Mouse (Mus musculus) cerebellum, adult 18-20 months (tissue): ENCODE data around the gene Akr1a1.

ENCODE experiments used
- DNase-seq, 2 experiments: peaks; one replicate each; pipeline ENCODE4 v3.0.0; 2021

Akr1a1 gene

GRCm38 (mm10) chr4:116657971-116658370 is 6.5 kb upstream of the Akr1a1 start:
- DNase-seq = no peak

GRCm38 (mm10) chr4:116655658-116656057 is 4.2 kb upstream of the Akr1a1 start:
- no peak for DNase-seq

GRCm38 (mm10) chr4:116655100-116655499 is 3.6 kb upstream of the Akr1a1 start:
- DNase-seq = no peak

- no peak for DNase-seq
These were observed 1.7 kb upstream of the Akr1a1 start for GRCm38 (mm10) chr4:116653228-116653627.

GRCm38 (mm10) chr4:116651797-116652135 is 286 bp upstream of the Akr1a1 start:
- no peak for DNase-seq

GRCm38 (mm10) chr4:116650365-116650764 is 1.1 kb downstream of the Akr1a1 start:
- DNase-seq = no peak

GRCm38 (mm10) chr4:116649411-116649810 is 2.1 kb downstream of the Akr1a1 start:
- DNase-seq = no peak

- DNase-seq = no peak
These were observed 5.9 kb downstream of the Akr1a1 start for GRCm38 (mm10) chr4:116645624-116646023.

- DNase-seq = peak in 1 of 2 experiments; percentile 43
These were observed 7.2 kb downstream of the Akr1a1 start for GRCm38 (mm10) chr4:116644326-116644725.

GRCm38 (mm10) chr4:116642071-116642470 is 9.4 kb downstream of the Akr1a1 start:
- DNase-seq = no peak

- no peak for DNase-seq
These were observed 12.7 kb downstream of the Akr1a1 start for GRCm38 (mm10) chr4:116638821-116639220.

GRCm38 (mm10) chr4:116635197-116635596 is 16.3 kb downstream of the Akr1a1 start:
- no peak for DNase-seq

GRCm38 (mm10) chr4:116627722-116628662 is 23.5 kb downstream of the Akr1a1 start, which contains the start of gene Nasp:
TSS of gene Nasp (minus strand) at chr4:116627941.
- peak; percentile 83 to 85 for DNase-seq

GRCm38 (mm10) chr4:116627359-116627716 is 24.1 kb downstream of the Akr1a1 start:
- peak; percentile 89 to 90 for DNase-seq

GRCm38 (mm10) chr4:116626658-116627358 is 24.7 kb downstream of the Akr1a1 start:
- DNase-seq = peak; percentile 75 to 76

GRCm38 (mm10) chr4:116624831-116625230 is 26.6 kb downstream of the Akr1a1 start:
- DNase-seq = no peak

- no peak for DNase-seq
These were observed 36.2 kb downstream of the Akr1a1 start for GRCm38 (mm10) chr4:116615237-116615636.

GRCm38 (mm10) chr4:116612621-116613020 is 38.9 kb downstream of the Akr1a1 start:
- DNase-seq = no peak

- DNase-seq = peak; percentile 93 to 96
These were observed 54.2 kb downstream of the Akr1a1 start for GRCm38 (mm10) chr4:116596978-116597881.

GRCm38 (mm10) chr4:116596379-116596778 is 55.1 kb downstream of the Akr1a1 start, which contains the start of gene Ccdc17:
TSS of gene Ccdc17 (plus strand) at chr4:116596654.
- peak; percentile 16 to 34 for DNase-seq

GRCm38 (mm10) chr4:116595793-116596192 is 55.7 kb downstream of the Akr1a1 start:
- no peak for DNase-seq
